Mouse (Mus musculus): ENCODE data around the gene Kif6.

DNA sequence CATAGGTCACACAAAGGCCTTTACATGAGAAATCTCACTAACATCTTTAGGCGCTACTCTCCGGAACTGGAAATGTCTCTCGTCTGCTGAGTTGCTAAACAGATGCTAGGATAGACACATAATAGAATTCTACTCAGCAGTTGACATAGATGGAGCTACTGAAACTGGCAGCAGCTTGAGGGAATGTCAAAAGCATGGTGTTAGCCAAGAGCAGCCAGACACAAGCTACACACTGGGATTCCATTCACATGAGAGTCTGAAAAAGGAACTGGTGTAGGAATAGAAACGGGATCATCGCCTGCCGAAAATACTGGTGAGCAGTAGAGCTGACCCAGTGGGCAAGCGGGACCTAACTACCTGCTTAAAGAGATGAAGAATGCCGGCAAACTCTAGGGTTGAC, 117.8 kb downstream of the Kif6 start:
- TF ChIP-seq GATA1 (IDR thresholded peaks at IDR 0.05; ENCODE audit: borderline replicate concordance, low read length): no peak
- no peak for TF ChIP-seq FLI1 (IDR thresholded peaks at IDR 0.05; ENCODE audit: low read length)

Measured in megakaryocyte, embryonic 14.5 days (primary cell).